Mouse (Mus musculus): ENCODE measurements at regions not wholly inside any gene's neighbourhood (a gene's known extent, or its start where the extent isn't known, plus 50 kb on each side); places are given as distances from the start of the nearest gene placed in this dataset.

DNA sequence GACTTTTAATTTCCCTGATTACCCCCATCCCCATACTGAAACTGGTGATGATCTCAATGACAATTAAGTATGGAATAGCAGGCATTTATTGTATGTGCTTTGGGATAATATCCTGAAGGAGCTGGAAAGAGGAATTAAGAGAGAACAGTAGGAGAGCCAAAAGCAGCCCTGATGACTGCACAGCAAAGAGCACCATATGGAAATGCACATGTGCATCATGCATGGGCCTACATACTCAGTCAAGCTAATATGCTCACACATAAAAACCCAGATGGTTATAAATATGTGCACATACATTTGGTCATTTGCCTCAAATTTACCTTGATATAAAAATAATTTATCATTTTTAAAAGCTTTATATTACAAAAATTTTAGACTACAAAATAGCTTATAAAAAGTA lies 259.0 kb upstream of the Chrm3 start:
- Histone ChIP-seq H3K27me3 (replicated peaks; ENCODE audit: control insufficient read depth, insufficient read depth, low read length) (no peaks in the 10 kb centered on the region), H3K4me3 (ENCODE audit: insufficient read depth, low read depth, low read length) (no peak overlapping the region), H3K4me1 (ENCODE audit: control insufficient read depth, insufficient read depth, low read length) (no peaks in the 10 kb centered on the region), H3K36me3 (ENCODE audit: control insufficient read depth, insufficient read depth, low read length) (no peaks in the 10 kb centered on the region), H3K27ac (ENCODE audit: insufficient read depth, low read depth, low read length) (no peak overlapping the region)
- no peak for DNase-seq
- TF ChIP-seq POLR2A (IDR thresholded peaks at IDR 0.05; ENCODE audit: low read depth, low read length) (no peak), CTCF (conservative IDR thresholded peaks at IDR 0.05; ENCODE audit: insufficient read depth, insufficient read length, low read depth, low read length) (no peak)

DNA sequence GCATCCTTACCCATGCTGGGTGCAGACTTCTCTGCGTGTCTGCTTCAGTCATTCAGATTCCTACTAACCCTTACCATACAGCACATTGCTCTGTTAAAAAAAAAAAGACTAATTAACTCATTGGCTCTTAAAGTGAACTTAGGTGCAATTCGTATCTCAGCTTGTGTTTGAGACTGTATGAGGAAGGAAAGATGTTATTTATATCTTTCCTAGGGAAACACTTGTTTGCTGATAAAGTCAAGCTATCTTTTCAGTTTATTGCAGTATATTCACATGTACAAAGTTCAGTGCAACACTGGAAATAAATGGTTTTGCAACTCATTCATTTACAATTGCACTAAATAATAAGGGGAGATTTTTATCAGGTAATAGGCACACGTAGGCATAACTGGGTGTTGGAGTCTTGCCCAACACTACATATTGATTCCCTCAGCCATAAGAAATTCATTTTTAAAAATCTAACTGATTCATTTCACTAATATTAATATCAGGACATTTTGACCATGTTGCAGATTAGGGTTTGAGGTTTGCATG lies 257.8 kb upstream of the Chrm3 start:
- WGBS = 68% methylated on average over 3 of the region's 3 CpGs
- no peaks in the 10 kb centered on the region for H3K27me3 ChIP-seq (replicated peaks; ENCODE audit: control insufficient read depth, insufficient read depth, low read length)
- H3K4me1 ChIP-seq (ENCODE audit: control insufficient read depth, insufficient read depth, low read length) = no peaks in the 10 kb centered on the region
- TF ChIP-seq POLR2A (IDR thresholded peaks at IDR 0.05; ENCODE audit: low read depth, low read length) = no peak
- TF ChIP-seq CTCF (conservative IDR thresholded peaks at IDR 0.05; ENCODE audit: insufficient read depth, insufficient read length, low read depth, low read length) = no peak
- no peak overlapping the region for H3K27ac ChIP-seq (ENCODE audit: insufficient read depth, low read depth, low read length)
- H3K4me3 ChIP-seq (ENCODE audit: insufficient read depth, low read depth, low read length) = no peak overlapping the region
- no peak for DNase-seq
- H3K36me3 ChIP-seq (ENCODE audit: control insufficient read depth, insufficient read depth, low read length) = no peaks in the 10 kb centered on the region

GRCm38 (mm10) chr13:10574951-10575350 lies 214.3 kb upstream of the Chrm3 start:
- Histone ChIP-seq H3K36me3 (ENCODE audit: control insufficient read depth, insufficient read depth, low read length) (no peaks in the 10 kb centered on the region), H3K4me3 (ENCODE audit: insufficient read depth, low read depth, low read length) (no peak overlapping the region), H3K27me3 (replicated peaks; ENCODE audit: control insufficient read depth, insufficient read depth, low read length) (no peaks in the 10 kb centered on the region), H3K4me1 (ENCODE audit: control insufficient read depth, insufficient read depth, low read length) (no peaks in the 10 kb centered on the region), H3K27ac (ENCODE audit: insufficient read depth, low read depth, low read length) (no peak overlapping the region)
- no peak for TF ChIP-seq CTCF (conservative IDR thresholded peaks at IDR 0.05; ENCODE audit: insufficient read depth, insufficient read length, low read depth, low read length)
- no peak for TF ChIP-seq POLR2A (IDR thresholded peaks at IDR 0.05; ENCODE audit: low read depth, low read length)
- no peak for DNase-seq
- WGBS = 95% methylated on average over 5 of the region's 5 CpGs

- TF ChIP-seq CTCF (conservative IDR thresholded peaks at IDR 0.05; ENCODE audit: insufficient read depth, insufficient read length, low read depth, low read length) (no peak), POLR2A (IDR thresholded peaks at IDR 0.05; ENCODE audit: low read depth, low read length) (no peak)
- 95% methylated on average over 1 of the region's 1 CpGs for WGBS
- Histone ChIP-seq H3K36me3 (ENCODE audit: control insufficient read depth, insufficient read depth, low read length) (no peaks in the 10 kb centered on the region), H3K4me1 (ENCODE audit: control insufficient read depth, insufficient read depth, low read length) (no peaks in the 10 kb centered on the region), H3K4me3 (ENCODE audit: insufficient read depth, low read depth, low read length) (no peak overlapping the region), H3K27ac (ENCODE audit: insufficient read depth, low read depth, low read length) (no peak overlapping the region), H3K27me3 (replicated peaks; ENCODE audit: control insufficient read depth, insufficient read depth, low read length) (no peaks in the 10 kb centered on the region)
- DNase-seq = no peak
Measured at GRCm38 (mm10) chr13:10566825-10567224, 206.2 kb upstream of the Chrm3 start.

DNA sequence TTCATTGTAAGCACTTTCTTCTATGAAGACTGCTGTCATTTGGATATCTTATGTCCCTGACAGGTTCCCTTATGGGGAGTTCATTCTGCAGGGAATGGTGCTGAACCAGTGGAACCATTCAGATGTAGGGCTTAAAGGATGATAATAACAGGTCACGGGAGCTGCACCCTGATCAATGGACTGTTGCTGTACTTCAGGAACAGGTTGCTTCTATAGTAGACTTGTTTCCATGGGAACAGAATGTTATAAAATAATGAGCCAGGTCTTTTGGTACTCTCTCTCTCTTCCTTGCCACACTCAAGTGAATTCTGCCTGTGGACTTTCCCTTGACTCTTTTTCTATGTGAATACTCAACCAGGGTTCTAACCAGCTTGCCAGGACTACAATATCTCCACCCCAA lies 196.9 kb upstream of the Chrm3 start:
- 83% methylated on average over 1 of the region's 1 CpGs for WGBS
- no peak overlapping the region for H3K27ac ChIP-seq (ENCODE audit: insufficient read depth, low read depth, low read length)
- DNase-seq = no peak
- H3K4me1 ChIP-seq (ENCODE audit: control insufficient read depth, insufficient read depth, low read length) = no peaks in the 10 kb centered on the region
- TF ChIP-seq POLR2A (IDR thresholded peaks at IDR 0.05; ENCODE audit: low read depth, low read length) (no peak), CTCF (conservative IDR thresholded peaks at IDR 0.05; ENCODE audit: insufficient read depth, insufficient read length, low read depth, low read length) (no peak)
- no peaks in the 10 kb centered on the region for H3K36me3 ChIP-seq (ENCODE audit: control insufficient read depth, insufficient read depth, low read length)
- H3K4me3 ChIP-seq (ENCODE audit: insufficient read depth, low read depth, low read length) = no peak overlapping the region
- H3K27me3 ChIP-seq (replicated peaks; ENCODE audit: control insufficient read depth, insufficient read depth, low read length) = no peaks in the 10 kb centered on the region

GRCm38 (mm10) chr13:10554595-10554994 lies 193.9 kb upstream of the Chrm3 start:
- no peaks in the 10 kb centered on the region for H3K36me3 ChIP-seq (ENCODE audit: control insufficient read depth, insufficient read depth, low read length)
- H3K4me1 ChIP-seq (ENCODE audit: control insufficient read depth, insufficient read depth, low read length) = no peaks in the 10 kb centered on the region
- TF ChIP-seq CTCF (conservative IDR thresholded peaks at IDR 0.05; ENCODE audit: insufficient read depth, insufficient read length, low read depth, low read length) = no peak
- no peak for TF ChIP-seq POLR2A (IDR thresholded peaks at IDR 0.05; ENCODE audit: low read depth, low read length)
- no peak overlapping the region for H3K4me3 ChIP-seq (ENCODE audit: insufficient read depth, low read depth, low read length)
- no peak for DNase-seq
- H3K27ac ChIP-seq (ENCODE audit: insufficient read depth, low read depth, low read length) = no peak overlapping the region
- H3K27me3 ChIP-seq (replicated peaks; ENCODE audit: control insufficient read depth, insufficient read depth, low read length) = no peaks in the 10 kb centered on the region
- 79% methylated on average over 2 of the region's 2 CpGs for WGBS

DNA sequence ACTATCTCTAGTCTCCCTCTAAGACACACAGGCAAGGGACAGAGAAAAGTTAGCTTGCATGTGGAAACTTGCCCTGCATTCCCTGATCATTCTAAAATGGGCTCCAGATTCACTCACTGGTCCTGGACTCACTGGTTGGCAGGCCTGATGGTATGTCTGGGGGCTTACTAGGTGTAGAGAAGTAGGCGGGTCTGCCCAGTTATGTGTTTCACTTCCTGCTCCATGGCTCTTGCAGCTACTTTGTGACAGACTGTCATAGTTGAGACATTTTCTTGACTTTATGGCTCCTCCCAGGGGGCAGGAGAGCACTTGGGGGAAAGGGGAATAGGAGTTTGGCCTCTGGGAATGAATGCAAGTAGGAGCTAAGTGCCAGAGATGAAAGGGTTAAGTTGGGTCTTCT lies 182.1 kb upstream of the Chrm3 start:
- TF ChIP-seq POLR2A (IDR thresholded peaks at IDR 0.05; ENCODE audit: low read depth, low read length) = no peak
- TF ChIP-seq CTCF (conservative IDR thresholded peaks at IDR 0.05; ENCODE audit: insufficient read depth, insufficient read length, low read depth, low read length) = no peak
- no peaks in the 10 kb centered on the region for H3K4me1 ChIP-seq (ENCODE audit: control insufficient read depth, insufficient read depth, low read length)
- DNase-seq = no peak
- no peak overlapping the region for H3K27ac ChIP-seq (ENCODE audit: insufficient read depth, low read depth, low read length)
- H3K4me3 ChIP-seq (ENCODE audit: insufficient read depth, low read depth, low read length) = no peak overlapping the region
- H3K36me3 ChIP-seq (ENCODE audit: control insufficient read depth, insufficient read depth, low read length) = no peaks in the 10 kb centered on the region
- WGBS = 92% methylated on average over 1 of the region's 1 CpGs
- H3K27me3 ChIP-seq (replicated peaks; ENCODE audit: control insufficient read depth, insufficient read depth, low read length) = no peaks in the 10 kb centered on the region

Data from kidney, adult 2 months (tissue).